In genomic region chr11:52343162-52343561, GRCm38 (mm10) we compare ENCODE assay signal across 9 mouse cellular contexts. TPM values are rescaled to one million over a fixed set of nuclear protein-coding genes. Genes with fewer than 3 reads are reported as not detected.
DNase-seq lines count a peak whose midpoint lies in the region; ATAC-seq lines count a peak whose summit lies in the region.
"Had no signal": no experiment of that assay in that cellular context is flagged by ENCODE, and none has a peak within 500 bp of the region (broad histone marks: within the 10 kb centered on the region; RNA-seq: fewer than 3 reads in every experiment).

No protein-coding gene starts in this region.

- no peak for ATAC-seq in hindbrain, embryonic 13.5 days (ENCODE audit: low FRiP score)
- ATAC-seq in neural tube, embryonic 13.5 days (ENCODE audit: low read depth), result peak; percentile 42; the same call in 1 of the 2 replicates

- H3K4me3 ChIP-seq in hindbrain, embryonic 10.5 days, result no peak overlapping the region
- H3K4me3 ChIP-seq in hindbrain, embryonic 13.5 days, result no peak overlapping the region
- no peak overlapping the region for H3K4me3 ChIP-seq in neural tube, embryonic 13.5 days

- H3K27ac ChIP-seq in hindbrain, embryonic 10.5 days, result no peak overlapping the region
- no peak overlapping the region for H3K27ac ChIP-seq in hindbrain, embryonic 13.5 days
- no peak overlapping the region for H3K27ac ChIP-seq in neural tube, embryonic 13.5 days (replicated peaks)
- H3K27ac ChIP-seq: macrophage had no signal

- H3K9ac ChIP-seq in hindbrain, embryonic 13.5 days, result no peak overlapping the region
- H3K9ac ChIP-seq in neural tube, embryonic 13.5 days, result no peak overlapping the region

- intact Hi-C loops in heart, postnatal 14 days (cut with DNase I), result loop anchor here (2.0 to 10.0 kb wide), 4 partner anchors 46 to 201 kb away; no protein-coding TSS in a partner anchor
- intact Hi-C loops in left cerebral cortex, postnatal 14 days (cut with DNase I), result loop anchor here (5.0 to 10.0 kb wide), 4 partner anchors 46 to 288 kb away; no protein-coding TSS in a partner anchor

- no peaks in the 10 kb centered on the region for H3K27me3 ChIP-seq in hindbrain, embryonic 10.5 days (ENCODE audit: insufficient read depth, poor library complexity, severe bottlenecking)
- H3K27me3 ChIP-seq in hindbrain, embryonic 13.5 days, result no peaks in the 10 kb centered on the region
- H3K27me3 ChIP-seq in neural tube, embryonic 13.5 days, result no peaks in the 10 kb centered on the region

- DNase-seq in hindbrain, embryonic 10.5 days (ENCODE audit: low spot score), result peak; percentile 80
- peak; percentile 88 for DNase-seq in adrenal gland, postnatal 10 days
- peak; percentile 88 for DNase-seq in embryo, embryonic 11 days
- DNase-seq in heart, postnatal 14 days, result peak; percentile 82 to 88
- peak; percentile 65 to 86 for DNase-seq in left cerebral cortex, postnatal 14 days (ENCODE audit: low spot score in 2 of 2)
- peak; percentile 81 for DNase-seq in testis, postnatal 14 days (ENCODE audit: low spot score)

- WGBS in hindbrain, embryonic 10.5 days, result 4% methylated on average over 6 of the region's 6 CpGs
- WGBS in hindbrain, embryonic 13.5 days, result 4% methylated on average over 6 of the region's 6 CpGs
- WGBS in neural tube, embryonic 13.5 days, result 3% methylated on average over 6 of the region's 6 CpGs

- H3K4me2 ChIP-seq in hindbrain, embryonic 13.5 days, result no peak overlapping the region
- H3K4me2 ChIP-seq in neural tube, embryonic 13.5 days, result no peak overlapping the region

- H3K36me3 ChIP-seq in hindbrain, embryonic 10.5 days, result no peaks in the 10 kb centered on the region
- H3K36me3 ChIP-seq in hindbrain, embryonic 13.5 days, result no peaks in the 10 kb centered on the region
- no peaks in the 10 kb centered on the region for H3K36me3 ChIP-seq in neural tube, embryonic 13.5 days

- H3K4me1 ChIP-seq in hindbrain, embryonic 10.5 days (replicated peaks), result peaks cover 28% of the 10 kb centered on the region
- H3K4me1 ChIP-seq in hindbrain, embryonic 13.5 days (replicated peaks), result 0 out of 2 replicates have a peak, but pooled peaks cover 3% of the 10 kb centered on the region
- 0 out of 2 replicates have a peak, but pooled peaks cover 9% of the 10 kb centered on the region for H3K4me1 ChIP-seq in neural tube, embryonic 13.5 days (replicated peaks)

- no peaks in the 10 kb centered on the region for H3K9me3 ChIP-seq in hindbrain, embryonic 10.5 days
- no peaks in the 10 kb centered on the region for H3K9me3 ChIP-seq in hindbrain, embryonic 13.5 days
- H3K9me3 ChIP-seq in neural tube, embryonic 13.5 days, result no peaks in the 10 kb centered on the region

RNA-seq across cellular contexts. Expression of gene Vdac1, which starts 17.5 kb away (rescaled TPM):
- 222 and 241 TPM in 2 replicates for polyA plus RNA-seq in hindbrain, embryonic 10.5 days (2016; fragmentation: Nextera tagmentation; extraction: Ambion mirVana)
- polyA plus RNA-seq in hindbrain, embryonic 13.5 days (2015; fragmentation: Nextera tagmentation; extraction: Ambion mirVana), result 280 and 294 TPM in 2 replicates
- 100 to 1,000 TPM; 330 to 403 TPM for total RNA-seq in adrenal gland, postnatal 10 days (2021)
- total RNA-seq in heart, postnatal 14 days (2021), result 100 to 1,000 TPM; 926 to 937 TPM
- 100 to 1,000 TPM; 606 to 617 TPM for total RNA-seq in left cerebral cortex, postnatal 14 days (2021)
- 296 and 366 TPM in 2 replicates for polyA plus RNA-seq in neural tube, embryonic 13.5 days (2015; fragmentation: Nextera tagmentation; extraction: Ambion mirVana)

RNA-seq across cellular contexts. Expression of gene 9530068E07Rik, which starts 53.1 kb away (rescaled TPM):
- polyA plus RNA-seq in hindbrain, embryonic 10.5 days (2016; fragmentation: Nextera tagmentation; extraction: Ambion mirVana), result 149 and 168 TPM in 2 replicates
- polyA plus RNA-seq in hindbrain, embryonic 13.5 days (2015; fragmentation: Nextera tagmentation; extraction: Ambion mirVana), result 129 TPM in 2 replicates
- 100 to 1,000 TPM; 137 to 139 TPM for total RNA-seq in adrenal gland, postnatal 10 days (2021)
- total RNA-seq in heart, postnatal 14 days (2021), result 10 to 100 TPM; 87.6 to 89.3 TPM
- total RNA-seq in left cerebral cortex, postnatal 14 days (2021), result 10 to 100 TPM; 71.7 to 77.3 TPM
- polyA plus RNA-seq in neural tube, embryonic 13.5 days (2015; fragmentation: Nextera tagmentation; extraction: Ambion mirVana), result 123 and 147 TPM in 2 replicates
